Mouse (Mus musculus): ENCODE data around the gene Arhgap24.

DNA sequence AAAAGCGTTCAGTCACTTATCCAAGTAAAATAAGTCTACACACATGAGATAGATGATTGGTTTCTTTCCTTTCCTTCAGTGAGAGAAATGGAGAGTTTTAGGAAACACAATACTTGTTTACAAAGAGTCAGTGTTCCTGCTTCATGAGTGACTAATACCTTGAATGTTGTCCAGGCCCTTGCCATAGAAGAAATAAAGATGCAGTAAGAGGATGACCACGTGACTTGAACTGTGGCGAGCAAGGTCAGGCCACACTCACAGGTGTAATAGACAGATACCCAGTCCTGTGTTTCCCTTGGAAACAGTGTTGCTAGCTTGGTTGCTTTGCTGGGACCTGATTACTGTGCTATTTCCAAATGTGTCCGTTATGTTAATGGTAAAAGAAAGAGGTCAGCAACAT, 23.4 kb downstream of the Arhgap24 start:
- TF ChIP-seq POLR2A (IDR thresholded peaks at IDR 0.05; ENCODE audit: insufficient read length, low read depth) = no peak
- no peak for TF ChIP-seq TCF12 (IDR thresholded peaks at IDR 0.05; ENCODE audit: insufficient read depth, poor library complexity, severe bottlenecking)
- TF ChIP-seq MAX (IDR thresholded peaks at IDR 0.05; ENCODE audit: low read depth) = no peak
- TF ChIP-seq E2F4 (IDR thresholded peaks at IDR 0.05; ENCODE audit: insufficient read depth) = no peak
- TF ChIP-seq MYOG (IDR thresholded peaks at IDR 0.05; ENCODE audit: control insufficient read depth in 1 of 3, insufficient read depth in 1 of 3, insufficient read length in 2 of 3, low read depth in 2 of 3) = no peak
- no peak for TF ChIP-seq POLR2AphosphoS2 (IDR thresholded peaks at IDR 0.05; ENCODE audit: insufficient read length, low read depth)

Data from myocyte (in vitro differentiated cells).